ENCODE assay signal across 28 mouse cellular contexts in genomic region chr13:41392191-41392590, GRCm38 (mm10).
DNase-seq lines count a peak whose midpoint lies in the region; ATAC-seq lines count a peak whose summit lies in the region.
"Had no signal": no experiment of that assay in that cellular context is flagged by ENCODE, and none has a peak within 500 bp of the region (broad histone marks: within the 10 kb centered on the region; RNA-seq: fewer than 3 reads in every experiment).

No protein-coding gene starts in this region.

- H3K4me2 ChIP-seq in intestine, embryonic 14.5 days (ENCODE audit: low read length) = no peak overlapping the region
- no peak overlapping the region for H3K4me2 ChIP-seq in intestine, embryonic 16.5 days (ENCODE audit: low read depth, low read length)
- no peak overlapping the region for H3K4me2 ChIP-seq in midbrain, embryonic 11.5 days
- H3K4me2 ChIP-seq in midbrain, embryonic 16.5 days (ENCODE audit: low read length) = no peak overlapping the region
- H3K4me2 ChIP-seq: forebrain, embryonic 15.5 days; heart, embryonic 13.5 days; hindbrain, embryonic 14.5 days; liver, embryonic 12.5 days; neural tube, embryonic 15.5 days; stomach, embryonic 15.5 days had no signal

- DNase-seq in intestine, embryonic 14.5 days (ENCODE audit: low spot score) = peak; percentile 15
- DNase-seq in midbrain, embryonic 11.5 days (ENCODE audit: low spot score, missing footprints) = peak; percentile 75
- peak; percentile 90 for DNase-seq in gonadal fat pad, adult 2 months (ENCODE audit: low read depth)
- no peak for DNase-seq in B cell, adult 2 months
- no peak for DNase-seq in left cerebral cortex, postnatal 10 days (ENCODE audit: extremely low spot score in 1 of 2, low spot score in 2 of 2)
- DNase-seq: cerebellum, adult 11 months; cerebellum, adult 9-10 months; cerebellum, postnatal 36 days; gastrocnemius, postnatal 25 days; heart, adult 2 months; heart, postnatal 10 days; kidney, adult 18-20 months; kidney, postnatal 4 days; left cerebral cortex, postnatal 4 days; liver, postnatal 0 days; midbrain, embryonic 14.5 days; right cerebral cortex, postnatal 25 days had no signal

- no peak overlapping the region for H3K9ac ChIP-seq in intestine, embryonic 14.5 days (ENCODE audit: low read length)
- H3K9ac ChIP-seq in intestine, embryonic 16.5 days (ENCODE audit: low read depth, low read length) = no peak overlapping the region
- no peak overlapping the region for H3K9ac ChIP-seq in midbrain, embryonic 11.5 days (ENCODE audit: low read length)
- H3K9ac ChIP-seq in midbrain, embryonic 16.5 days (ENCODE audit: low read depth, low read length) = no peak overlapping the region
- H3K9ac ChIP-seq: forebrain, embryonic 15.5 days; heart, embryonic 13.5 days; hindbrain, embryonic 14.5 days; liver, embryonic 12.5 days; liver, postnatal 0 days; neural tube, embryonic 15.5 days; stomach, embryonic 15.5 days had no signal

- intact Hi-C loops in left cerebral cortex, postnatal 10 days (cut with DNase I) = no loop called here

- no peak overlapping the region for H3K27ac ChIP-seq in intestine, embryonic 14.5 days (ENCODE audit: low read depth)
- no peak overlapping the region for H3K27ac ChIP-seq in intestine, embryonic 16.5 days (ENCODE audit: low read length)
- H3K27ac ChIP-seq in midbrain, embryonic 11.5 days (ENCODE audit: low read depth, low read length) = no peak overlapping the region
- no peak overlapping the region for H3K27ac ChIP-seq in midbrain, embryonic 16.5 days (ENCODE audit: low read length)
- H3K27ac ChIP-seq: forebrain, embryonic 15.5 days; heart, adult 2 months; heart, embryonic 13.5 days; hindbrain, embryonic 14.5 days; kidney, postnatal 0 days; liver, embryonic 12.5 days; neural tube, embryonic 15.5 days; stomach, embryonic 15.5 days had no signal

- no peaks in the 10 kb centered on the region for H3K9me3 ChIP-seq in intestine, embryonic 14.5 days (ENCODE audit: control insufficient read depth, low read length)
- no peaks in the 10 kb centered on the region for H3K9me3 ChIP-seq in intestine, embryonic 16.5 days (ENCODE audit: control insufficient read depth, low read length)
- H3K9me3 ChIP-seq in midbrain, embryonic 11.5 days (ENCODE audit: control insufficient read depth, low read length) = no peaks in the 10 kb centered on the region
- H3K9me3 ChIP-seq in midbrain, embryonic 16.5 days (replicated peaks; ENCODE audit: control insufficient read depth, low read length, poor library complexity, severe bottlenecking) = no peaks in the 10 kb centered on the region
- H3K9me3 ChIP-seq: forebrain, embryonic 15.5 days; heart, embryonic 13.5 days; liver, embryonic 12.5 days; megakaryocyte, embryonic 14.5 days; neural tube, embryonic 15.5 days; stomach, embryonic 15.5 days had no signal

- no peak overlapping the region for H3K4me3 ChIP-seq in intestine, embryonic 14.5 days (ENCODE audit: low read depth, low read length)
- no peak overlapping the region for H3K4me3 ChIP-seq in intestine, embryonic 16.5 days (ENCODE audit: low read length)
- H3K4me3 ChIP-seq in midbrain, embryonic 11.5 days (ENCODE audit: low read depth, low read length) = no peak overlapping the region
- H3K4me3 ChIP-seq in midbrain, embryonic 16.5 days (ENCODE audit: low read depth, low read length) = no peak overlapping the region
- H3K4me3 ChIP-seq: forebrain, embryonic 15.5 days; heart, adult 2 months; heart, embryonic 13.5 days; liver, embryonic 12.5 days; megakaryocyte, embryonic 14.5 days; neural tube, embryonic 15.5 days; stomach, embryonic 15.5 days had no signal

- no peaks in the 10 kb centered on the region for H3K36me3 ChIP-seq in intestine, embryonic 14.5 days (ENCODE audit: control insufficient read depth, insufficient read depth, low read length)
- no peaks in the 10 kb centered on the region for H3K36me3 ChIP-seq in intestine, embryonic 16.5 days (ENCODE audit: control insufficient read depth, insufficient read depth, low read length)
- H3K36me3 ChIP-seq in midbrain, embryonic 11.5 days (ENCODE audit: control insufficient read depth, insufficient read depth, low read length) = no peaks in the 10 kb centered on the region
- no peaks in the 10 kb centered on the region for H3K36me3 ChIP-seq in midbrain, embryonic 16.5 days (ENCODE audit: control insufficient read depth, insufficient read depth, low read length)
- H3K36me3 ChIP-seq: forebrain, embryonic 15.5 days; heart, embryonic 13.5 days; liver, embryonic 12.5 days; neural tube, embryonic 15.5 days; stomach, embryonic 15.5 days had no signal

- H3K27me3 ChIP-seq in intestine, embryonic 14.5 days (replicated peaks; ENCODE audit: control insufficient read depth, insufficient read depth, low read length) = no peaks in the 10 kb centered on the region
- no peaks in the 10 kb centered on the region for H3K27me3 ChIP-seq in intestine, embryonic 16.5 days (replicated peaks; ENCODE audit: control insufficient read depth, insufficient read depth, low read length)
- no peaks in the 10 kb centered on the region for H3K27me3 ChIP-seq in midbrain, embryonic 11.5 days (ENCODE audit: control insufficient read depth, insufficient read depth, low read length)
- H3K27me3 ChIP-seq in midbrain, embryonic 16.5 days (ENCODE audit: control insufficient read depth, insufficient read depth, low read depth, low read length) = no peaks in the 10 kb centered on the region
- H3K27me3 ChIP-seq: CH12.LX; forebrain, embryonic 15.5 days; heart, embryonic 13.5 days; liver, embryonic 12.5 days; megakaryocyte, embryonic 14.5 days; neural tube, embryonic 15.5 days; stomach, embryonic 15.5 days had no signal

- no peaks in the 10 kb centered on the region for H3K4me1 ChIP-seq in intestine, embryonic 14.5 days (replicated peaks; ENCODE audit: control insufficient read depth, insufficient read depth, low read length)
- no peaks in the 10 kb centered on the region for H3K4me1 ChIP-seq in intestine, embryonic 16.5 days (ENCODE audit: control insufficient read depth, insufficient read depth, low read length)
- no peaks in the 10 kb centered on the region for H3K4me1 ChIP-seq in midbrain, embryonic 11.5 days (ENCODE audit: control insufficient read depth, insufficient read depth, low read length)
- no peaks in the 10 kb centered on the region for H3K4me1 ChIP-seq in midbrain, embryonic 16.5 days (ENCODE audit: control insufficient read depth, insufficient read depth, low read length)
- H3K4me1 ChIP-seq: forebrain, embryonic 15.5 days; heart, embryonic 13.5 days; liver, embryonic 12.5 days; megakaryocyte, embryonic 14.5 days; neural tube, embryonic 15.5 days; stomach, embryonic 15.5 days had no signal

- WGBS in intestine, embryonic 14.5 days = 82% methylated on average over 2 of the region's 2 CpGs
- 86% methylated on average over 2 of the region's 2 CpGs for WGBS in intestine, embryonic 16.5 days
- WGBS in midbrain, embryonic 11.5 days = 87% methylated on average over 2 of the region's 2 CpGs
- 88% methylated on average over 2 of the region's 2 CpGs for WGBS in midbrain, embryonic 16.5 days

- no peak for ATAC-seq in intestine, embryonic 14.5 days (replicated peaks; ENCODE audit: low FRiP score, low TSS enrichment, low read depth)
- ATAC-seq in intestine, embryonic 16.5 days = no peak
- no peak for ATAC-seq in midbrain, embryonic 11.5 days (ENCODE audit: low FRiP score)
- ATAC-seq in midbrain, embryonic 16.5 days = no peak
- ATAC-seq: forebrain, embryonic 15.5 days; liver, embryonic 12.5 days; liver, postnatal 0 days had no signal

Comparison
In these comparisons a context has a peak if more than half of its experiments do, and no peak if none do; other contexts are left out.
1. DNase-seq: peak in intestine, embryonic 14.5 days (single experiment), midbrain, embryonic 11.5 days (single experiment) and gonadal fat pad, adult 2 months (single experiment); none in B cell, adult 2 months (0 of 2) and left cerebral cortex, postnatal 10 days (0 of 2).